Mouse (Mus musculus) kidney, postnatal 36 days (tissue): ENCODE results near the gene Ubqln4.
A peak's percentile ranks its signal among the peaks of the same experiment; 100 is the strongest.

ENCODE experiments used
- DNase-seq, 2 experiments: peaks; one replicate each; pipeline ENCODE4 v3.0.0; 2021 to 2022; ENCODE audit warnings: mixed read lengths in 2 of 2

Ubqln4 gene

GRCm38 (mm10) chr3:88543174-88543573 is 10.4 kb upstream of the Ubqln4 start:
- DNase-seq = no peak

GRCm38 (mm10) chr3:88543651-88544410 is 9.7 kb upstream of the Ubqln4 start:
- no peak for DNase-seq

- DNase-seq = peak; percentile 37 to 65
Measured at GRCm38 (mm10) chr3:88544514-88544913, 9.0 kb upstream of the Ubqln4 start.

GRCm38 (mm10) chr3:88544955-88545591 is 8.5 kb upstream of the Ubqln4 start:
- DNase-seq = no peak

GRCm38 (mm10) chr3:88546674-88547418 is 6.7 kb upstream of the Ubqln4 start:
- no peak for DNase-seq

- peak; percentile 71 to 77 for DNase-seq
Measured at GRCm38 (mm10) chr3:88548180-88548917, 5.2 kb upstream of the Ubqln4 start, which contains the start of gene Rab25. Gene Rab25, minus strand, starts transcription at chr3:88548300.

GRCm38 (mm10) chr3:88551586-88551985 is 2.0 kb upstream of the Ubqln4 start:
- DNase-seq = peak; percentile 23 to 52

- DNase-seq = no peak
Measured at GRCm38 (mm10) chr3:88552082-88552645, 1.4 kb upstream of the Ubqln4 start.

- peak; percentile 99 for DNase-seq
Measured at GRCm38 (mm10) chr3:88552676-88553524, 658 bp upstream of the Ubqln4 start, which contains the start of gene Lamtor2. Gene Lamtor2, minus strand, starts transcription at chr3:88553074.

GRCm38 (mm10) chr3:88553880-88554586 is 475 bp downstream of the Ubqln4 start:
- DNase-seq = peak; percentile 25 to 68

GRCm38 (mm10) chr3:88555069-88555605 is 1.6 kb downstream of the Ubqln4 start:
- no peak for DNase-seq

GRCm38 (mm10) chr3:88555731-88556130 is 2.2 kb downstream of the Ubqln4 start:
- DNase-seq = no peak

- DNase-seq = no peak
Measured at GRCm38 (mm10) chr3:88556616-88557015, 3.1 kb downstream of the Ubqln4 start.

- DNase-seq = no peak
Measured at GRCm38 (mm10) chr3:88559596-88559995, 6.0 kb downstream of the Ubqln4 start.

- peak; percentile 49 to 66 for DNase-seq
Measured at GRCm38 (mm10) chr3:88561989-88562388, 8.4 kb downstream of the Ubqln4 start.

- DNase-seq = no peak
Measured at GRCm38 (mm10) chr3:88563442-88563841, 9.9 kb downstream of the Ubqln4 start.

GRCm38 (mm10) chr3:88563966-88564365 is 10.4 kb downstream of the Ubqln4 start:
- DNase-seq = no peak

- DNase-seq = no peak
Measured at GRCm38 (mm10) chr3:88566116-88566515, 12.6 kb downstream of the Ubqln4 start.

GRCm38 (mm10) chr3:88566536-88567061 is 13.0 kb downstream of the Ubqln4 start:
- DNase-seq = peak; percentile 29 to 36

GRCm38 (mm10) chr3:88567892-88568291 is 14.3 kb downstream of the Ubqln4 start:
- DNase-seq = no peak
